In genomic region chr8:11557424-11557767, GRCm38 (mm10) we compare ENCODE assay signal across 8 mouse cellular contexts. TPM values are rescaled to one million over a fixed set of nuclear protein-coding genes. Genes with fewer than 3 reads are reported as not detected.
DNase-seq lines count a peak whose midpoint lies in the region; ATAC-seq and TF ChIP-seq lines count a peak whose summit lies in the region.

No protein-coding gene starts in this region.

- TF ChIP-seq POLR2A in cerebellum, adult 2 months (IDR thresholded peaks at IDR 0.05; ENCODE audit: borderline replicate concordance, insufficient read depth, low read length) = no peak

- no peaks in the 10 kb centered on the region for H3K9me3 ChIP-seq in neural tube, embryonic 11.5 days (ENCODE audit: control insufficient read depth, low read length)
- no peaks in the 10 kb centered on the region for H3K9me3 ChIP-seq in hindbrain, embryonic 15.5 days
- H3K9me3 ChIP-seq in midbrain, embryonic 10.5 days (replicated peaks) = no peaks in the 10 kb centered on the region

- H3K27me3 ChIP-seq in cerebellum, adult 2 months (ENCODE audit: control insufficient read depth, insufficient read depth, low read length) = no peaks in the 10 kb centered on the region
- H3K27me3 ChIP-seq in neural tube, embryonic 11.5 days (ENCODE audit: control insufficient read depth, insufficient read depth, low read length) = no peaks in the 10 kb centered on the region
- no peaks in the 10 kb centered on the region for H3K27me3 ChIP-seq in hindbrain, embryonic 15.5 days
- H3K27me3 ChIP-seq in midbrain, embryonic 10.5 days (ENCODE audit: low read depth, poor library complexity, severe bottlenecking) = no peaks in the 10 kb centered on the region

- H3K4me1 ChIP-seq in cerebellum, adult 2 months (ENCODE audit: control insufficient read depth, insufficient read depth, low read length) = peaks cover 3% of the 10 kb centered on the region
- H3K4me1 ChIP-seq in neural tube, embryonic 11.5 days (ENCODE audit: control insufficient read depth, insufficient read depth, low read length) = peaks cover 7% of the 10 kb centered on the region
- peaks cover 27% of the 10 kb centered on the region for H3K4me1 ChIP-seq in hindbrain, embryonic 15.5 days (replicated peaks)
- H3K4me1 ChIP-seq in midbrain, embryonic 10.5 days = peaks cover 31% of the 10 kb centered on the region

- H3K27ac ChIP-seq in cerebellum, adult 2 months (ENCODE audit: insufficient read depth, low read length) = peak overlapping the region; percentile 63
- H3K27ac ChIP-seq in neural tube, embryonic 11.5 days (ENCODE audit: low read depth, low read length) = peak overlapping the region; percentile 99
- H3K27ac ChIP-seq in hindbrain, embryonic 15.5 days (replicated peaks) = peak overlapping the region; percentile 100
- peak overlapping the region; percentile 99 for H3K27ac ChIP-seq in midbrain, embryonic 10.5 days (replicated peaks)

- peak overlapping the region; percentile 67 for H3K4me2 ChIP-seq in neural tube, embryonic 11.5 days (ENCODE audit: low read depth)
- H3K4me2 ChIP-seq in hindbrain, embryonic 15.5 days = peak overlapping the region; percentile 82

- peak overlapping the region; percentile 94 for H3K9ac ChIP-seq in neural tube, embryonic 11.5 days (ENCODE audit: low read length)
- H3K9ac ChIP-seq in hindbrain, embryonic 15.5 days = peak overlapping the region; percentile 85

- TF ChIP-seq CTCF in cerebellum, adult 2 months (IDR thresholded peaks at IDR 0.05; ENCODE audit: borderline replicate concordance, insufficient read depth, low read depth, low read length) = no peak

- no peak for DNase-seq in cerebellum, adult 2 months
- no peak for DNase-seq in cerebellum, adult 8-10 months
- no peak for DNase-seq in neural tube, embryonic 11.5 days (ENCODE audit: low spot score)
- DNase-seq in neural tube, embryonic 10.5 days (ENCODE audit: extremely low spot score, low spot score) = no peak
- no peak for DNase-seq in midbrain, embryonic 10.5 days (ENCODE audit: low spot score)
- no peak for DNase-seq in thymus, postnatal 14 days

- H3K4me3 ChIP-seq in cerebellum, adult 2 months (replicated peaks; ENCODE audit: insufficient read depth, low read depth, low read length) = peak overlapping the region; percentile 83
- H3K4me3 ChIP-seq in neural tube, embryonic 11.5 days (ENCODE audit: low read depth, low read length) = peak overlapping the region; percentile 96
- H3K4me3 ChIP-seq in hindbrain, embryonic 15.5 days = peak overlapping the region; percentile 95
- H3K4me3 ChIP-seq in midbrain, embryonic 10.5 days = peak overlapping the region; percentile 96

- H3K36me3 ChIP-seq in neural tube, embryonic 11.5 days (ENCODE audit: control insufficient read depth, insufficient read depth, low read length) = peaks cover 10% of the 10 kb centered on the region
- H3K36me3 ChIP-seq in hindbrain, embryonic 15.5 days = peaks cover 8% of the 10 kb centered on the region
- H3K36me3 ChIP-seq in midbrain, embryonic 10.5 days = peaks cover 23% of the 10 kb centered on the region

- ATAC-seq in neural tube, embryonic 11.5 days (ENCODE audit: insufficient read depth, low FRiP score, low TSS enrichment) = no peak
- ATAC-seq in hindbrain, embryonic 15.5 days (ENCODE audit: low FRiP score, low read depth) = no peak
- no peak for ATAC-seq in inflammation-experienced regulatory T-cells, adult 6 months

- WGBS in cerebellum, adult 2 months = 0% methylated on average over 32 of the region's 32 CpGs
- under 1% methylated on average over 31 of the region's 32 CpGs for WGBS in neural tube, embryonic 11.5 days
- WGBS in hindbrain, embryonic 15.5 days = under 1% methylated on average over 32 of the region's 32 CpGs
- under 1% methylated on average over 32 of the region's 32 CpGs for WGBS in midbrain, embryonic 10.5 days

RNA-seq across cellular contexts. Expression of gene Ing1, which starts 2.0 kb away (rescaled TPM):
- polyA plus RNA-seq in cerebellum, adult 2 months (2012; rRNA removed) = 39.2 and 42.2 TPM in 2 replicates
- polyA plus RNA-seq in neural tube, embryonic 11.5 days (2014; fragmentation: Nextera tagmentation; extraction: Ambion mirVana) = 47.7 and 48.6 TPM in 2 replicates
- 45.7 TPM in 2 replicates for polyA plus RNA-seq in hindbrain, embryonic 15.5 days (2015; fragmentation: Nextera tagmentation; extraction: Ambion mirVana)
- 31.2 and 34.0 TPM in 2 replicates for polyA plus RNA-seq in midbrain, embryonic 10.5 days (2016; fragmentation: Nextera tagmentation; extraction: Ambion mirVana)
- polyA plus RNA-seq in inflammation-experienced regulatory T-cells, adult 6 months (2017; shearing (Covaris generic)) = 10 to 100 TPM; 59.2 to 68.3 (median 67.9) TPM

RNA-seq across cellular contexts. Expression of gene Cars2, which starts 6.8 kb away (rescaled TPM):
- polyA plus RNA-seq in cerebellum, adult 2 months (2012; rRNA removed) = 27.4 and 27.6 TPM in 2 replicates
- polyA plus RNA-seq in neural tube, embryonic 11.5 days (2014; fragmentation: Nextera tagmentation; extraction: Ambion mirVana) = 19.1 and 20.1 TPM in 2 replicates
- polyA plus RNA-seq in hindbrain, embryonic 15.5 days (2015; fragmentation: Nextera tagmentation; extraction: Ambion mirVana) = 23.2 and 25.2 TPM in 2 replicates
- 18.7 and 19.9 TPM in 2 replicates for polyA plus RNA-seq in midbrain, embryonic 10.5 days (2016; fragmentation: Nextera tagmentation; extraction: Ambion mirVana)
- 10 to 100 TPM; 10.2 to 17.0 (median 13.0) TPM for polyA plus RNA-seq in inflammation-experienced regulatory T-cells, adult 6 months (2017; shearing (Covaris generic))
